Mouse (Mus musculus) olfactory bulb, adult 2 months (tissue): ENCODE data around the gene Cop1.

Experiments
- CTCF ChIP-seq: fragments of 200-500 bp; IDR thresholded peaks from 2 replicates; pipeline ENCODE4 v1.5.1; 2012; ENCODE audit warnings: low read depth, mild to moderate bottlenecking, low read length, moderate library complexity; ENCODE audit not compliant: insufficient read depth
- POLR2A ChIP-seq: fragments of 200-500 bp; IDR thresholded peaks from 2 replicates; pipeline ENCODE4 v1.6.1; 2012; ENCODE audit warnings: mild to moderate bottlenecking, low read depth, low read length, moderate library complexity; ENCODE audit not compliant: insufficient read depth

DNA sequence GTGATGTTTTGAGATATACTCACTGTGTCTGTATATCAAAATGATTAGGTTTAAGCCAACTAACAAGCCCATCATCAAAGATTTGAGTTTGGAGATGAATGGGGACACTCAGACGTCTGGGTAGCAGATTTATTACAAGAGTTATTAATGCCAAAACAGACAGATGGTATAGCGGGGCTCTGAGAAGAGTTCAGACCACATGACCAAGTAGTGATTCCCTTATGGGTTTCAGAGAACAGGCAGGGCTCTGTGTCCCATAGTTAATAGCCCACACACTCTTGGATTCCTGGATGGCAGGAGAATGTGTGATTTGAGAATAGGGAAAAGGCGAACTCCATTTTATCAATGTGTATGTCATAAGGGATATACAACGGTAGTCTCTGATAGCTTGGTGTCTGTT, 98.9 kb downstream of the Cop1 start:
- TF ChIP-seq CTCF (no peak), POLR2A (no peak)
